Mouse (Mus musculus) liver, postnatal 0 days (tissue): ENCODE measurements around the gene Atp8a2.

Experiments
- CTCF ChIP-seq: sonication (generic); IDR thresholded peaks from 2 replicates; pipeline ENCODE4 v1.5.1; 2016; ENCODE audit warnings: antibody characterized with exemption, low read depth
- EP300 ChIP-seq: IDR thresholded peaks from 2 replicates; pipeline ENCODE4 v1.6.1; 2016; ENCODE audit warnings: antibody characterized with exemption, low read depth, mild to moderate bottlenecking

DNA sequence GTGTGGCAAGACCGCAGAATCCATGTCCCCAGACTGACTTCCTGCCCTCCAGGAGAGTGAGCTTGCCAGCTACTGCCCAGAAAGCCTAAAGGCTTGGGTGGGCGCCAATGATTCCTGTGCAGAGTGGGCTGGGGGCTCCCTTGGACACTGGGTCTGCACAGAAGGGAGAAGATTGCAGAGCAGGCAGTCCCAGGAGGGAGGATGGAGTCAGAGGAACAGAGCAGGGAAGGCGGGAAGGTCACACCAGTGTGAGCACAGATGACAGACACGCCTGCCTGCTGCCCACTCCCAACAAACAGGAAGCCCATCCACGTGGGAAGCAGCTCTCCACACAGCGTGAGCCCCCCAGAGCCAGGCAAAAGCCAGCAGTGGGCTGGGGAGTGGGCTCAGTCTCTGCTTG, 547.6 kb downstream of the Atp8a2 start:
- TF ChIP-seq CTCF: no peak
- no peak for TF ChIP-seq EP300
